Mouse (Mus musculus) intestine, embryonic 14.5 days (tissue): ENCODE results near the gene Fez2. TPM values are rescaled to one million over a fixed set of nuclear protein-coding genes. Genes with fewer than 3 reads are reported as not detected.

Experiments used
- ATAC-seq: fragments of 200-750 bp; cut with Nextera tagmentation; replicated peaks from 2 replicates; pipeline ENCODE4 v1.8.0; 2017; ENCODE audit warnings: low read depth, moderate number of reproducible peaks, moderate TSS enrichment, moderate library complexity; ENCODE audit not compliant: low FRiP score, low TSS enrichment
- DNase-seq: peaks from one replicate; pipeline ENCODE4 v3.0.0-alpha.2; 2018; ENCODE audit warnings: low spot score
- H3K27ac ChIP-seq: fragments of 300-500 bp; sonication (generic); 2 replicates; pipeline ENCODE4 v1.5.1; 2014; ENCODE audit warnings: low read depth, mild to moderate bottlenecking, control low read depth
- H3K27me3 ChIP-seq: fragments of 300-500 bp; sonication (generic); replicated peaks from 2 replicates; pipeline ENCODE4 v1.6.1; 2014; ENCODE audit warnings: low read length, control low read depth; ENCODE audit not compliant: control insufficient read depth, insufficient read depth
- H3K36me3 ChIP-seq: fragments of 300-500 bp; sonication (generic); 2 replicates; pipeline ENCODE4 v1.6.1; 2014; ENCODE audit warnings: low read length, control low read depth; ENCODE audit not compliant: control insufficient read depth, insufficient read depth
- H3K4me1 ChIP-seq: fragments of 300-500 bp; sonication (generic); replicated peaks from 2 replicates; pipeline ENCODE4 v1.6.1; 2014; ENCODE audit warnings: low read length, control low read depth, mixed read lengths; ENCODE audit not compliant: control insufficient read depth, insufficient read depth
- H3K4me2 ChIP-seq: fragments of 300-500 bp; sonication (generic); 2 replicates; pipeline ENCODE4 v1.6.1; 2014; ENCODE audit warnings: low read length
- H3K4me3 ChIP-seq: fragments of 300-500 bp; sonication (generic); 2 replicates; pipeline ENCODE4 v1.5.1; 2014; ENCODE audit warnings: low read depth, low read length, control low read depth, mixed read lengths
- H3K9ac ChIP-seq: fragments of 300-500 bp; sonication (generic); 2 replicates; pipeline ENCODE4 v1.6.1; 2014; ENCODE audit warnings: mild to moderate bottlenecking, low read length
- H3K9me3 ChIP-seq: fragments of 300-500 bp; sonication (generic); 2 replicates; pipeline ENCODE4 v1.6.1; 2016; ENCODE audit warnings: low read length, control low read depth; ENCODE audit not compliant: control insufficient read depth
- WGBS: fragments of 180-500 bp; shearing (Covaris S2); extraction: QIAGEN DNeasy Blood & Tissue Kit; methylation state at CpG from one replicate; pipeline ENCODE4 v1.1.7; 2014; 5-methylcytosine and 5-hydroxymethylcytosine counted together
- polyA plus RNA-seq: library from polyadenylated mRNA; unstranded; fragments of >200 nt; fragmentation: Nextera tagmentation; extraction: Ambion mirVana; gene quantifications from 2 replicates; pipeline ENCODE4 v1.2.1, GENCODE M21; 2014

Fez2 gene
- polyA plus RNA-seq, 1 experiment from 2014 or later: 43.7 TPM

DNA sequence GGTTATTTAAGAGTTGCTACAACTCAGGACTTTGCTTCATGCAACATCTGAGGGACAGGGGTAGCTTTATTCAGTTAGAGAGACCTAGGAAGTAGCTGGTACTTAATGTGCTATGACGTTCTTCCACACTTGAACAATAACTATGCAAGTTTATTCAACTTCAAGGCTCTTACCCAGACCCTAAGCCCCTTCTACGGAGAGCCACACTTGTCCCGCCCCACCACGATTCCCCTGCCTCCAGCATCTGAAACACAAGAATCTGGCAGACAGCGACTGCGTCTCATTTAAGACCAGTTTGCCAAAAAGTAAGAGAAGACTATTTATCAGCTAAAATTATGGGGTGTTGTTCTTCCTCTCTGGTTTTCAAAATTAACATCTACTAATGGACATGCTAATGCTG, 33.9 kb upstream of the Fez2 start:
- no peak for ATAC-seq
- H3K27me3 ChIP-seq: no peaks in the 10 kb centered on the region
- no peak overlapping the region for H3K9ac ChIP-seq
- no peak overlapping the region for H3K4me3 ChIP-seq
- no peaks in the 10 kb centered on the region for H3K4me1 ChIP-seq
- H3K9me3 ChIP-seq: no peaks in the 10 kb centered on the region
- H3K36me3 ChIP-seq: no peaks in the 10 kb centered on the region
- no peak overlapping the region for H3K27ac ChIP-seq
- H3K4me2 ChIP-seq: no peak overlapping the region
- 76% methylated on average over 6 of the region's 6 CpGs for WGBS
- no peak for DNase-seq

DNA sequence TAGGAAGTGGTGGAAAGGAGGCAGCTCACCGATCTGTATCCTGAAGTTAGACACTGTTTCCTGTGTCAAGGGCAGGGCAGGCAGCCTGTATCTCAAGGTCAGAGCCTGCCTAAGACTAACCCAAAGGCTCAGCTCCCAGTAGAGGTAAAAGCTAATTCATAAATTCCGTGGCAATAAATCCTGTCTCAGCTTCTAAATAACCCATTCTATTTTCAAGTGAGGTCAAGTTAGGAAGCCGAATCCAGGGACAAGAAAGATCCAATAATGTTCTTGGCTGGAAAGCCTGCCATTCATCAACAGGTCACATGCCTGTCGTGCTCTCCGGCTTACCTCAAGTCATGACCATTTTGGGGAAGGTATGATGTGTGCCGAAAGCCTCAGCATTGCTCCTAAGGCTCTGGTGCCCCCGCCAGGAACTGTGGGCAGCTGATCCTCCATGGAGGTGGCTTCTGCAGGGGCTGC, 33.4 kb upstream of the Fez2 start:
- H3K4me3 ChIP-seq: no peak overlapping the region
- 55% methylated on average over 7 of the region's 7 CpGs for WGBS
- ATAC-seq: no peak
- H3K36me3 ChIP-seq: no peaks in the 10 kb centered on the region
- H3K9me3 ChIP-seq: no peaks in the 10 kb centered on the region
- H3K27ac ChIP-seq: no peak overlapping the region
- no peak overlapping the region for H3K4me2 ChIP-seq
- H3K27me3 ChIP-seq: no peaks in the 10 kb centered on the region
- no peaks in the 10 kb centered on the region for H3K4me1 ChIP-seq
- DNase-seq: no peak
- no peak overlapping the region for H3K9ac ChIP-seq

- Histone ChIP-seq H3K27ac (no peak overlapping the region), H3K4me1 (no peaks in the 10 kb centered on the region), H3K27me3 (no peaks in the 10 kb centered on the region), H3K4me3 (no peak overlapping the region), H3K9ac (no peak overlapping the region), H3K9me3 (no peaks in the 10 kb centered on the region), H3K4me2 (no peak overlapping the region), H3K36me3 (no peaks in the 10 kb centered on the region)
- no peak for ATAC-seq
- no peak for DNase-seq
- 46% methylated on average over 13 of the region's 13 CpGs for WGBS
Measured at GRCm38 (mm10) chr17:78449635-78450197, 31.8 kb upstream of the Fez2 start.

DNA sequence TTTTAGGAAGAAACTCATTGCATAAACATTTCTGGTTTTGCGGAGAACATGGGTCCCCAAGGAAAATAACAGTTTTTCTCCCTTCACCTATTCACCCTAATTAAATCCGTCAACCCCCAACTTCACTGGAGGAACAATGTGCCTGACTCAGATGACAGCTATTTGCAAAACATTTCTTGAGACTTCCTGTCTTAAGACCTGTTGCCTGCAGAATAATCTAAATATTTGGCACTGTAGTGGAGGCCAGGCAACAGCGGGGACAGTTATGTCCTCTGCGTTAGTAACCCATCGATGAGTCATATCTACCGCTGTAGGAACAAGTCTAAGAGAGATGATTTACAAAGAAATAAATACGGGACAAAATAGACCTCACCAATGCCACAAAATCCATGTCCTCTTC, 26.9 kb upstream of the Fez2 start:
- H3K4me1 ChIP-seq: no peaks in the 10 kb centered on the region
- no peaks in the 10 kb centered on the region for H3K9me3 ChIP-seq
- no peak overlapping the region for H3K4me2 ChIP-seq
- no peaks in the 10 kb centered on the region for H3K36me3 ChIP-seq
- DNase-seq (no peak), ATAC-seq (no peak)
- WGBS: 48% methylated on average over 7 of the region's 7 CpGs
- H3K9ac ChIP-seq: no peak overlapping the region
- H3K4me3 ChIP-seq: no peak overlapping the region
- no peaks in the 10 kb centered on the region for H3K27me3 ChIP-seq
- no peak overlapping the region for H3K27ac ChIP-seq

- WGBS: 82% methylated on average over 2 of the region's 2 CpGs
- ATAC-seq: no peak
Measured at GRCm38 (mm10) chr17:78440771-78441170, 22.8 kb upstream of the Fez2 start.

GRCm38 (mm10) chr17:78437161-78437560, 19.2 kb upstream of the Fez2 start:
- Histone ChIP-seq H3K36me3 (no peaks in the 10 kb centered on the region), H3K27ac (no peak overlapping the region), H3K4me2 (no peak overlapping the region), H3K9me3 (no peaks in the 10 kb centered on the region), H3K4me3 (no peak overlapping the region), H3K27me3 (no peaks in the 10 kb centered on the region), H3K4me1 (no peaks in the 10 kb centered on the region), H3K9ac (no peak overlapping the region)
- 90% methylated on average over 4 of the region's 4 CpGs for WGBS
- DNase-seq: no peak
- no peak for ATAC-seq

More at GRCm38 (mm10) chr17:78440771-78441170, 22.8 kb upstream of the Fez2 start:
- Histone ChIP-seq H3K4me1 (no peaks in the 10 kb centered on the region), H3K4me2 (no peak overlapping the region), H3K9me3 (no peaks in the 10 kb centered on the region), H3K4me3 (no peak overlapping the region), H3K27ac (no peak overlapping the region), H3K27me3 (no peaks in the 10 kb centered on the region), H3K9ac (no peak overlapping the region), H3K36me3 (no peaks in the 10 kb centered on the region)
- no peak for DNase-seq

DNA sequence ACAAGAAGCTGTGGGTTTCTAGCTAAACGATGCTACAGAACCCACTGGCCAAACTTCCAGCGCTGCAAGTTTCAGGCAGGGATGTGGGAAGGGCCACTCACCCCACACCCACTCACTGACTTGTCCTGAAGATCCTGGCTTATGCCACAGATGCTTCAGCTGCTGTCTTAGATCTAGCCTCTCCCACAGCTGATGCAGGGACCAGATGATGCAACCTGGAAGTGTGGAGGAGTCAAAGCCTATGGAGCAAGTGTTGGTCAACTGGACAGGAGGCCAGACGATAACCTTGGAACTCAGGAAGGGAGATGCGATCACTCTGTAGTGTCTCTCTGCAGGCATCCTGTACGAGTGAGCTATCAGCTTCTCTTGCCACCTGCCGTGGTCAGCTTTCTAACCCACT, 17.7 kb upstream of the Fez2 start:
- Histone ChIP-seq H3K9ac (no peak overlapping the region), H3K27ac (no peak overlapping the region), H3K4me3 (no peak overlapping the region), H3K4me1 (no peaks in the 10 kb centered on the region), H3K9me3 (no peaks in the 10 kb centered on the region), H3K27me3 (no peaks in the 10 kb centered on the region), H3K4me2 (no peak overlapping the region), H3K36me3 (no peaks in the 10 kb centered on the region)
- 90% methylated on average over 6 of the region's 6 CpGs for WGBS
- no peak for DNase-seq
- ATAC-seq: no peak

GRCm38 (mm10) chr17:78434746-78435145, 16.8 kb upstream of the Fez2 start:
- Histone ChIP-seq H3K9ac (no peak overlapping the region), H3K4me1 (no peaks in the 10 kb centered on the region), H3K4me3 (no peak overlapping the region), H3K27ac (no peak overlapping the region), H3K9me3 (no peaks in the 10 kb centered on the region), H3K36me3 (no peaks in the 10 kb centered on the region), H3K4me2 (no peak overlapping the region), H3K27me3 (no peaks in the 10 kb centered on the region)
- DNase-seq (peak; percentile 64), ATAC-seq (no peak)
- WGBS: 26% methylated on average over 1 of the region's 1 CpGs

- H3K36me3 ChIP-seq: no peaks in the 10 kb centered on the region
- H3K9ac ChIP-seq: no peak overlapping the region
- ATAC-seq (no peak), DNase-seq (no peak)
- H3K4me2 ChIP-seq: no peak overlapping the region
- H3K4me3 ChIP-seq: no peak overlapping the region
- H3K27me3 ChIP-seq: no peaks in the 10 kb centered on the region
- H3K27ac ChIP-seq: no peak overlapping the region
- 67% methylated on average over 8 of the region's 8 CpGs for WGBS
- H3K4me1 ChIP-seq: no peaks in the 10 kb centered on the region
- no peaks in the 10 kb centered on the region for H3K9me3 ChIP-seq
Measured at GRCm38 (mm10) chr17:78430374-78430773, 12.4 kb upstream of the Fez2 start.
